Comparison of ENCODE assay signal across 1 mouse cellular context in the genomic region with DNA sequence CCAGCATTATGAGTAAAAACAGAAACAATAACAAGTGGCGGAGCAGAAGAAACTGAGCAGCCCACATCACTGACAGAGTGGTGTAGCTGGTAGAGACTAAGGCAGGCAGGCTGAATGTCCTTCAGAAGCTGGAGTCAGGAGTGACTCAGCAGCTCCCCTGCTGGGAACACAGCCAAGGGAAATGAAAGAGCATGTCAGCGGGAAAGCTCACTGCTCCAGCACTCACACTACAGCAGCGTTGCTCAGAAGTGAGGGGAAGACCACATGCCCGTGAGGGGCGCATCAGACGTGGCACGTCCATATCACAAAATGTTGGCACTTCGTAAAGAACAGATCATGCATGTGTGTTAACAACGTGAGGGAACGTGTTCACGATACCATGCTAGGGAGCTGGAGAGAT.
TF ChIP-seq lines count a peak whose summit lies in the region.

No protein-coding gene starts in this region.

TF ChIP-seq in myocyte, 11 proteins besides CTCF, POLR2A, EP300 and RAD21 (continued from another document):
- TF ChIP-seq MAX (IDR thresholded peaks at IDR 0.05; ENCODE audit: low read depth) = no peak
- TF ChIP-seq MYOG (IDR thresholded peaks at IDR 0.05; ENCODE audit: control insufficient read depth in 1 of 3, insufficient read depth in 1 of 3, insufficient read length in 2 of 3, low read depth in 2 of 3) = no peak
- no peak for TF ChIP-seq TCF3 (IDR thresholded peaks at IDR 0.05; ENCODE audit: insufficient read length, low read depth)
- no peak for TF ChIP-seq MYOD1 (IDR thresholded peaks at IDR 0.05; ENCODE audit: control insufficient read depth in 1 of 3, insufficient read length in 2 of 3, low read depth in 2 of 3)
- TF ChIP-seq SRF (IDR thresholded peaks at IDR 0.05; ENCODE audit: control insufficient read depth, insufficient read length, low read depth) = no peak
- no peak for TF ChIP-seq REST (IDR thresholded peaks at IDR 0.05; ENCODE audit: insufficient read depth, insufficient read length)
- TF ChIP-seq E2F4 (IDR thresholded peaks at IDR 0.05; ENCODE audit: insufficient read depth) = no peak
